Mouse (Mus musculus) neural tube, embryonic 14.5 days (tissue): ENCODE measurements around the gene Ppp1ca. TPM values are rescaled to one million over a fixed set of nuclear protein-coding genes. Genes with fewer than 3 reads are reported as not detected.

Experiments
- ATAC-seq: fragments of 200-750 bp; cut with Nextera tagmentation; 2 replicates; pipeline ENCODE4 v1.8.0; 2017; ENCODE audit warnings: low read depth, mild to moderate bottlenecking, moderate TSS enrichment, moderate library complexity
- H3K27ac ChIP-seq: fragments of 300-500 bp; sonication (generic); 2 replicates; pipeline ENCODE4 v1.5.1; 2014; ENCODE audit warnings: low read depth, mild to moderate bottlenecking, control low read depth, low read length, moderate library complexity, mixed read lengths
- H3K27me3 ChIP-seq: fragments of 300-500 bp; sonication (generic); 2 replicates; pipeline ENCODE4 v1.6.1; 2014; ENCODE audit warnings: low read length; ENCODE audit not compliant: control insufficient read depth, insufficient read depth
- H3K36me3 ChIP-seq: fragments of 300-500 bp; sonication (generic); 2 replicates; pipeline ENCODE4 v1.6.1; 2014; ENCODE audit warnings: low read length, mixed read lengths; ENCODE audit not compliant: control insufficient read depth, insufficient read depth
- H3K4me1 ChIP-seq: fragments of 300-500 bp; sonication (generic); 2 replicates; pipeline ENCODE4 v1.6.1; 2014; ENCODE audit warnings: low read length; ENCODE audit not compliant: control insufficient read depth, insufficient read depth
- H3K4me2 ChIP-seq: fragments of 300-500 bp; sonication (generic); 2 replicates; pipeline ENCODE4 v1.6.1; 2014; ENCODE audit warnings: mild to moderate bottlenecking, low read depth, low read length, control low read depth
- H3K4me3 ChIP-seq: fragments of 300-500 bp; sonication (generic); 2 replicates; pipeline ENCODE4 v1.5.1; 2014; ENCODE audit warnings: low read depth, low read length, control low read depth, mixed read lengths
- H3K9ac ChIP-seq: fragments of 300-500 bp; sonication (generic); replicated peaks from 2 replicates; pipeline ENCODE4 v1.6.1; 2014; ENCODE audit warnings: low read depth, mild to moderate bottlenecking, control low read depth, low read length, mixed read lengths
- H3K9me3 ChIP-seq: fragments of 300-500 bp; sonication (generic); 2 replicates; pipeline ENCODE4 v1.6.1; 2016; ENCODE audit warnings: low read length; ENCODE audit not compliant: control insufficient read depth
- WGBS: fragments of 180-500 bp; shearing (Covaris S2); extraction: QIAGEN DNeasy Blood & Tissue Kit; methylation state at CpG from one replicate; pipeline ENCODE4 v1.1.7; 2014; 5-methylcytosine and 5-hydroxymethylcytosine counted together
- polyA plus RNA-seq: library from polyadenylated mRNA; unstranded; fragments of >200 nt; fragmentation: Nextera tagmentation; extraction: Ambion mirVana; gene quantifications from 2 replicates; pipeline ENCODE4 v1.2.1, GENCODE M21; 2014

The Ppp1ca gene
- polyA plus RNA-seq, 1 experiment from 2014 or later, result 574 TPM

DNA sequence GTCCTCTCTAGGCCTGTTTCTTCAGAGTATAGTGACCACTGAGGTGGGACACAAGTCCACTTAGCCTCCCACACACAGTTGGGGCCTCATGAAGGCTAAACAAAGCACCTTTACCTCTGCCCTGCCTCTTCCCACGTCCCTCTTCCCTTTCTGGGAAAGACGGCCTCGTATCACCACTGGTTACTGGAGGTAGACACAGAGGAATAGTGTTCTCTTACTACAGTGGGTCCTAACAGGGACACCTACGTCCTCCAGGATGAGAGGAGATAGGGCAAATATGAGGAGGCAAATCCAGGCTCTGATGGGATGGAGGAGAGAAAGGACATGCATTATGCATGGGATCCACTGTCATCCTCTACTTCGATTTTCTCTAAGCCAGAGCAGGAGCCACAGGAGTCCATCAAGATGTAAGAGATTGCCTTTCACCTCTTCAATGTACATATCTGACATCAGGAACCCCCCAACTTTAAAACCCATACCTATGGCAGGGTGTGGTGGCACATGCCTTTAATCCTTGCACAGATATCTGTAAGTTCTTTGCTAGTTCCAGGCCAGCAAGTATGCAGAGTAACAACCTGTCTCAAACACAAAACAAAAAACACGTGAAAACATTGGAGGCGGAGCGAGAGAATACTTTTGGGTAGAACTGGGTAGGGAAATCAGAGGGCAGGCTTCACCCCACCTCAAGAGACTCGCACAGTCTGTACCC, 43.9 kb upstream of the Ppp1ca start:
- ATAC-seq, result peak; percentile 35
- no peaks in the 10 kb centered on the region for H3K27me3 ChIP-seq
- peak overlapping the region; percentile 90 for H3K4me3 ChIP-seq
- H3K4me1 ChIP-seq, result peaks cover 20% of the 10 kb centered on the region
- peak overlapping the region; percentile 67; the same call in 1 of the 2 replicates for H3K27ac ChIP-seq
- H3K9me3 ChIP-seq, result no peaks in the 10 kb centered on the region
- WGBS, result 35% methylated on average over 9 of the region's 9 CpGs
- H3K36me3 ChIP-seq, result peaks cover 12% of the 10 kb centered on the region; the same call in 1 of the 2 replicates
- peak overlapping the region; percentile 76 for H3K9ac ChIP-seq
- peak overlapping the region; percentile 89 for H3K4me2 ChIP-seq

- Histone ChIP-seq H3K9ac (peak within 1 kb of the TSS; percentile 76), H3K4me2 (peak within 1 kb of the TSS; percentile 89), H3K9me3 (no peaks in the 10 kb centered on the region), H3K27me3 (no peaks in the 10 kb centered on the region), H3K4me3 (peak within 1 kb of the TSS; percentile 90), H3K27ac (peak within 1 kb of the TSS; percentile 67), H3K4me1 (peaks cover 20% of the 10 kb centered on the region), H3K36me3 (peaks cover 12% of the 10 kb centered on the region; the same call in 1 of the 2 replicates)
- peak; percentile 95 for ATAC-seq
- 1% methylated on average over 29 of the region's 33 CpGs for WGBS
Observed at GRCm38 (mm10) chr19:4148491-4148806, 43.4 kb upstream of the Ppp1ca start, which contains the start of gene Coro1b. Gene Coro1b (plus strand): TSS chr19:4148619.

- ATAC-seq, result peak; percentile 15
- no peaks in the 10 kb centered on the region for H3K27me3 ChIP-seq
- H3K4me3 ChIP-seq, result peak overlapping the region; percentile 90
- H3K9ac ChIP-seq, result peak overlapping the region; percentile 76
- H3K4me2 ChIP-seq, result peak overlapping the region; percentile 89
- no peaks in the 10 kb centered on the region for H3K9me3 ChIP-seq
- H3K4me1 ChIP-seq, result peaks cover 20% of the 10 kb centered on the region
- peaks cover 12% of the 10 kb centered on the region; the same call in 1 of the 2 replicates for H3K36me3 ChIP-seq
- H3K27ac ChIP-seq, result peak overlapping the region; percentile 67
- 6% methylated on average over 8 of the region's 8 CpGs for WGBS
Observed at GRCm38 (mm10) chr19:4148819-4149218, 43.0 kb upstream of the Ppp1ca start.

DNA sequence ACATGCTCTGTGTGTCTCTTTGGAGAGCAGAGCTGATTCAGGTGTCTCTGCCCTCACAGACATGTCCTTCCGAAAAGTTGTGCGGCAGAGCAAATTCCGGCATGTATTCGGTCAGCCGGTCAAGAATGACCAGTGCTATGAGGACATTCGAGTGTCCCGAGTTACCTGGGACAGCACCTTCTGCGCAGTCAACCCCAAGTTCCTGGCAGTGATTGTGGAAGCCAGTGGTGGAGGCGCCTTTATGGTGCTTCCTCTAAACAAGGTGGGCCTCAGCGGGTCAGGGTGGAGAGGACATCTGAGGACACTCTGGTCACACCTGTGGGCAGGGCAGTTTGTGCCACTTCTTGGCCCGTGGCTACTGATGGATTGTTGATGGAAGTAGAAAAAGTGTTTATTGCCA, 42.6 kb upstream of the Ppp1ca start:
- WGBS, result 89% methylated on average over 11 of the region's 11 CpGs
- Histone ChIP-seq H3K4me3 (peak overlapping the region; percentile 90), H3K27me3 (no peaks in the 10 kb centered on the region), H3K36me3 (peaks cover 12% of the 10 kb centered on the region; the same call in 1 of the 2 replicates), H3K4me2 (peak overlapping the region; percentile 89), H3K9me3 (no peaks in the 10 kb centered on the region), H3K9ac (no peak overlapping the region; the same call in 1 of the 2 replicates), H3K4me1 (peaks cover 20% of the 10 kb centered on the region), H3K27ac (no peak overlapping the region)
- ATAC-seq, result no peak

DNA sequence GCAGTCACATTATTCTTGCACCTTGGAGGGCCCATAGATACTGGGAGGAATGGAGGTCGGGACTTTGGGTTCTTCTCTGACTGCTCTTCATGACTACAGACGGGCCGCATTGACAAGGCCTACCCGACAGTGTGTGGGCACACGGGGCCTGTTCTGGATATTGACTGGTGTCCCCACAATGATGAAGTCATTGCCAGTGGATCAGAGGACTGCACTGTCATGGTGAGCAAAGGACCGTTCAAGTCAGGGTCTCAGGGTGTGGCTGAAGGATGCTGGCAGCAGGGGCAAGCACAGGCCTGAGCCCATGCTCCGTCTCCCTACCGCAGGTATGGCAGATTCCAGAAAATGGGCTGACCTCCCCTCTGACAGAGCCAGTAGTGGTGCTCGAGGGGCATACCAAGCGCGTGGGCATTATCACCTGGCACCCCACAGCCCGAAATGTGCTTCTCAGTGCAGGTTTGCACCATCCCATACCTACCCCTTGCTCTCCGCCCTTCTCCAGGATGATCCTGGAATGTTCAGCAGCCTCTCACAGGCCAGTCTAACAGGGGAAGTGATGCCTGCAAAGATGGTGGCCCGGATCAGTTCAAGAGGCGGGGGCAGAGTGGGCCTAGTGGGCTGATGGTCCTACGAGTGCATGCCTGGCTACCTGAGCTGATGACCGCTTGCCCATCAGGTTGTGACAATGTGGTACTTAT, 42.0 kb upstream of the Ppp1ca start:
- Histone ChIP-seq H3K4me1 (peaks cover 20% of the 10 kb centered on the region), H3K9ac (no peak overlapping the region; the same call in 1 of the 2 replicates), H3K36me3 (peaks cover 12% of the 10 kb centered on the region; the same call in 1 of the 2 replicates), H3K4me3 (no peak overlapping the region), H3K4me2 (peak overlapping the region; percentile 89), H3K27me3 (no peaks in the 10 kb centered on the region), H3K9me3 (no peaks in the 10 kb centered on the region), H3K27ac (no peak overlapping the region)
- no peak for ATAC-seq
- 96% methylated on average over 17 of the region's 17 CpGs for WGBS

- 89% methylated on average over 22 of the region's 22 CpGs for WGBS
- ATAC-seq, result no peak
- Histone ChIP-seq H3K27me3 (no peaks in the 10 kb centered on the region), H3K4me2 (no peak overlapping the region), H3K4me1 (peaks cover 20% of the 10 kb centered on the region), H3K27ac (no peak overlapping the region), H3K9ac (no peak overlapping the region), H3K9me3 (no peaks in the 10 kb centered on the region), H3K4me3 (no peak overlapping the region), H3K36me3 (peaks cover 16% of the 10 kb centered on the region; the same call in 1 of the 2 replicates)
Observed at GRCm38 (mm10) chr19:4150567-4151487, 41.0 kb upstream of the Ppp1ca start.

- Histone ChIP-seq H3K9ac (no peak overlapping the region), H3K9me3 (no peaks in the 10 kb centered on the region), H3K4me3 (no peak overlapping the region), H3K4me2 (no peak overlapping the region), H3K27me3 (no peaks in the 10 kb centered on the region), H3K36me3 (peaks cover 20% of the 10 kb centered on the region; the same call in 1 of the 2 replicates), H3K4me1 (peaks cover 20% of the 10 kb centered on the region), H3K27ac (no peak overlapping the region)
- WGBS, result 72% methylated on average over 5 of the region's 5 CpGs
- ATAC-seq, result no peak
Observed at GRCm38 (mm10) chr19:4151488-4151860, 40.4 kb upstream of the Ppp1ca start.

- H3K36me3 ChIP-seq, result peaks cover 24% of the 10 kb centered on the region; the same call in 1 of the 2 replicates
- no peaks in the 10 kb centered on the region for H3K9me3 ChIP-seq
- peaks cover 20% of the 10 kb centered on the region for H3K4me1 ChIP-seq
- no peak overlapping the region for H3K27ac ChIP-seq
- no peak overlapping the region for H3K4me2 ChIP-seq
- no peak overlapping the region for H3K9ac ChIP-seq
- no peak for ATAC-seq
- H3K27me3 ChIP-seq, result no peaks in the 10 kb centered on the region
- 84% methylated on average over 5 of the region's 5 CpGs for WGBS
- no peak overlapping the region for H3K4me3 ChIP-seq
Observed at GRCm38 (mm10) chr19:4151898-4152297, 40.0 kb upstream of the Ppp1ca start.
